Mouse (Mus musculus): ENCODE measurements around the gene Bach1. TPM values are rescaled to one million over a fixed set of nuclear protein-coding genes. Genes with fewer than 3 reads are reported as not detected.
A peak's percentile ranks its signal among the peaks of the same experiment; 100 is the strongest.
"Not testable (repeated sequence)": the region's sequence is repeated elsewhere in the genome, so short reads cannot be mapped to it uniquely, and the experiment has no call there.

Bach1 gene
- total RNA-seq, 2 experiments from 2014 or later = 22.7 to 24.8 TPM

DNA sequence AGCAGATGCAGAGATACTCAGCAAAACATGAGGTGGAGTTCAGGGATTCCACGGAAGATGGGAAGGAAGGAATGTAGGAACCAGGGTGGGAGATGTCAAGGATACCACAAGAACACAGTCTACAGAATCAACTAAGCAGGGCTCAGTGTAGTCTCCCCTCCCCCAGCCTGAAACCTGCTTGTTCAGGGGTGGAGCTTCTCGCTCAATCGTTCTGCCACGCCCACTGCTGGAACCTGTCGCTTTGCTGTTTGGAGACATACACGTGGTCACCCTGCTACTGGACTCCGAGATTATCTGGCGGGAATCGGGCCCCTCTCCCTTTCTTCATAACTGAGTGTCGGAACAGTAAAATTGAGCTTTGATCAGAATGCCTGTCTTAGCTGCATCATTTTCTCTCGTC is 20.1 kb upstream of the Bach1 start:
- DNase-seq (ENCODE audit: low spot score in 2 of 2) = no peak

- DNase-seq (ENCODE audit: low spot score in 2 of 2) = no peak
Observed at GRCm38 (mm10) chr16:87680912-87681634, 17.7 kb upstream of the Bach1 start.

GRCm38 (mm10) chr16:87681848-87682247 is 16.9 kb upstream of the Bach1 start:
- no peak for DNase-seq (ENCODE audit: low spot score in 2 of 2)

DNA sequence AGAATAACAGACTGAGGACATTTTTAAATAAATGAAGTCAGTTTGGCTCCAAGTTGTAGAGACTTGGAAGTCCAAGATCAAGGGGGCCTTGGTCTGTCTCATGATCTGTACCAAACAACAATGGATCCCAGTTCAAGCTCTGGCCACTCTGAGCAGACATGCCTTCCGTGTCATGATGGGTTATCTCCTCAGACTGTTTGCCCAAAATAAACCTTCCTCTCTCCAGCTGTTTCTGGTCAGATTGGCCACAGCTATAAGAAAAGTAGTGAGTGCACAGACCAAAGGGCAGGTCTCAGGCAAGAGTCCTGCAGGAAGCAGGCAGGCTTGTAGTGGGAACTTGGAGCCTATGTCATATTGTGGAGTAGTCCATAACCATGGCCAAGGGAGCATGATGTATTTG is 12.3 kb upstream of the Bach1 start:
- no peak for DNase-seq (ENCODE audit: low spot score in 2 of 2)

DNA sequence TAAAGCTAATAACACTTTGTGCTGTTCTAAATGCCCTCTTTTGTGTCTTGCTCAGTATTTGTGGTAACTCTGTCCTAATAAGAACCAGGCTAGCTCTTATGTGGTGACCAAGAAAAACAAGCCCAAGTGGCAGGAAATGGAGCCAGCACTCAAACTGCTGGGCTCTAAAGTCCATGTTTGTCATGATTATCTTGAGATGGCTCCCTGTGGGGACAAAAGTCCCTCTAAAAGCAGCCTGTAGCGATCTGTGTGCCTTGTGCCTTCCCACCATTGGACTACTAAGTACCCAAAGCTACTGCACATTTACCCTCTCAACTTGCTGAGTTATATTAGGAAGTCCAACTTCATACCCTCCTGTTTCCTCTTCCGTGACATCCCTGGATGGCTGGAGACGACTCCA is 11.4 kb upstream of the Bach1 start:
- DNase-seq (ENCODE audit: low spot score in 2 of 2) = no peak

DNA sequence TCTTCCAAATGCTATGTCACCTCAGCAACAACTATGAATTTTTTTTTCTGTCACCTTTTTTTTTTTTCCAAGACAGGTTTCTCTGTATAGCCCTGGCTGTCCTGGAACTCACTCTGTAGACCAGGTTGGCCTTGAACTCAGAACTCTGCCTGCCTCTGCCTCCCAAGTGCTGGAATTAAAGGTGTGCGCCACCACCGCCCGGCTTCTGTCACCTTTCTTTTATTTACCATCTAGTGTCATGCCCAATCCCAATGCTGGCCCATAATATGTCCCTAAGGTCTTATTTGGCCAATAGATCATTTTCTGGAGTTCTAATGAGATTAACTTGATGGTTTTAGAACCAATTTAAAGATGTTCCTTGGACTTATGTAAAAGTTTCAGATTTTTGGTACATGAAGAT is 10.4 kb upstream of the Bach1 start:
- DNase-seq (ENCODE audit: low spot score in 2 of 2) = not testable (repeated sequence)

DNA sequence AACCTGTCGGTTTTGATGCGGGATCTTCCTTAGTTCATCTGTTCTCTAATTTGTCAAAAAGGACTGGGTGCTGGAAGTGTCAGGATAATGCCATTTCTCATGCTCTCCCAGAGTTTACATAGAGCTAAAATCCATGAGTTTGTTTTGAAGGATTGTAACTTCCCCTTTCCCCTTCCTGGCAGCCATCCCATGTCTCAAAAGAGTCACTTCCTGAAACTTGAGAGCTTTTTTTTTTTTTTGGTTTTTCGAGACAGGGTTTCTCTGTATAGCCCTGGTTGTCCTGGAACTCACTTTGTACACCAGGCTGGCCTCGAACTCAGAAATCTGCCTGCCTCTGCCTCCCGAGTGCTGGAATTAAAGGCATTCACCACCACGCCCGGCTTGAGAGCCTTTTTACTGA is 9.9 kb upstream of the Bach1 start:
- not testable (repeated sequence) for DNase-seq (ENCODE audit: low spot score in 2 of 2)

DNA sequence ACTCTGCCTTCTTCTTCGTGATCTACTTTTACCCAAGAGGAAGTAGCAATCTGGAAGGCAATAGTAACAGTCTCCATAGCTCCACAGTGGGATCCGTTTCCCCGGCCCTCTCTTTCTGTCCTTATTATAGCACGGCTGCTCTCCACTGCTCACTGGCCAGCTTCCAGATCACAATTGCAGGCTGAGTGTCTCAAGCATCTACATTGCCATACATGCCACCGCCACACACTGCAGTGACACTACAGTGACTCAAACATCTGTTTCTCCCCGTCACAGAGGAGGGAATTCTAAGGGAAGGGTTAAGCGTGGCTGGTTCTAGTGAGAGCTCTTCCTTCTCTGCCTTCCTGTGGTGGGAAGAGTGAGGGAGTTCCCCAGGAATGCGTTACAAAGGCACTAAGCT is 9.5 kb upstream of the Bach1 start:
- peak in 1 of 2 experiments; percentile 20 for DNase-seq (ENCODE audit: low spot score in 2 of 2)

DNA sequence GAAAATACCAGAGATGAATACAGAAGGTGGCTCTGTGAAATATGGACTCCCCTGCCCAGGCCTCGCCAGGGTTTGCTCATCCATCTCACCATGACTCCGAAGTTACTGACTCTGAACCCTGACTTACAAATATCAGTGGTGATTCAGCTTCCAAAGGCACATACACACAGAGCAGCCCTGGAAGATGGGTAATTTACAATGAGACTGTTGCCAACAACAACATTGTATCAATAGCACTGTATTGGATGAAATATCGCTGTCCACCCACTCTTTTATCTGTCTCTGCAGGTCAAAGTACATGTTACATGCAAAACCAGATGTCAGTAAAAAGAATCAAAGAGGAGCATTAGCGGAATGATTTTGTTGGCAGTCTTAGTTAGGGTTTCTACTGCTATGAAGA is 8.2 kb upstream of the Bach1 start:
- no peak for DNase-seq (ENCODE audit: low spot score in 2 of 2)

DNA sequence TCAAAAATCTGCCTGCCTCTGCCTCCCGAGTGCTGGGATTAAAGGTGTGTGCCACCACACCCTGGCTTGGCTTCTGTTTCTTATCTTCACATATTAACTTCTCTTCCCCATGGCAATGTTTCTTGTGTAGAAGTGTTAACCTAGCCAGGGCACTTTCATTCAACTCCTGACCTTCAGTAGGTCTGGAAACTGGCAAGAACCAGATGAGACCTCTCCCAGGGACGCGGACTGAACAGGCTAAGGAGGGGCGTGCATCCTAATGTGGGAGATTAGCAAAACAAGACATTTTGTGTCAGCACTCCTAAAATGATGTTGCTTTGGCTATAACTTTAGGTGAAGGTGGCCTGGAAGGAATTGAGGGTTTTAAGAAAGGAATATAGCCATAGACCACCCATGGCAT is 7.6 kb upstream of the Bach1 start:
- no peak for DNase-seq (ENCODE audit: low spot score in 2 of 2)

DNA sequence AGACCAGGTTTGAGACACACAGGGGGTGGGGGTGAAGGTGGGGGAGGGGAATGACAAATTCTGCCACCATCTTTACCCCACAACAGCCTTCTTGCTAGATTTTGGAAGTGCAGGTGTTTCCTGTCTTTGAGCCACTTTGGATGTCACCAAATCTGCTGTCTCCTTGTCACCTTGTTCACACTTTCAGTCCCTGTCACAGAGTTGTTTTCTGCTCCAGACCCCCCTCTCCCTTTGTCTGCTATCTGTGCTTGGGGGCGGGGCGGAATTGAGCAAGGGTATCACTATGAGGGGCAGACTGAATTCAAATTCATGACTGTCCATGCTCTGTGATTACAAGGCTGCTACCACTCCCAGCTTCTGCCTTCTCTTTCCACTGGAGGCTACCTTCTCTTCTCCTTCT is 6.2 kb upstream of the Bach1 start:
- no peak for DNase-seq (ENCODE audit: low spot score in 2 of 2)

- DNase-seq (ENCODE audit: low spot score in 2 of 2) = no peak
Observed at GRCm38 (mm10) chr16:87697707-87698365, 909 bp upstream of the Bach1 start.

GRCm38 (mm10) chr16:87699306-87699692 is 554 bp downstream of the Bach1 start:
- no peak for DNase-seq (ENCODE audit: low spot score in 2 of 2)

- DNase-seq (ENCODE audit: low spot score in 2 of 2) = no peak
Observed at GRCm38 (mm10) chr16:87699693-87700394, 1.1 kb downstream of the Bach1 start.

DNA sequence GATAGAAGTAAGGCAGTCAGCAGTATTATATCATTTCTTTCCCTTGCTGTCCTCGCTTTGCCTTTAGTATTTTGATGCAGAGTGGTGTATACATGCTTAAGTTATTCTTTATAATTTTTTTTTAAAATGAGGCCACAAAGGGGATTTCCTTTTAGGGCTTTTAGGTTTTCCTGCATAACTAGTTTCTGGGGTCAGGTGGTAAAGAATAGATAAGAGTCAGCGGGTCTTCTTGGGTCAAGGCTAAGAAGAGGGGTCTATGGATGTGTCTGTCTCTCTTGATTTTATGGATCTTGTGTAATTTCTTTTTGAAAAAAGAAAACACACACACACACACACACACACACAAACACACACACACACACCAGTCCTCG is 1.6 kb downstream of the Bach1 start:
- no peak for DNase-seq (ENCODE audit: low spot score in 2 of 2)

DNA sequence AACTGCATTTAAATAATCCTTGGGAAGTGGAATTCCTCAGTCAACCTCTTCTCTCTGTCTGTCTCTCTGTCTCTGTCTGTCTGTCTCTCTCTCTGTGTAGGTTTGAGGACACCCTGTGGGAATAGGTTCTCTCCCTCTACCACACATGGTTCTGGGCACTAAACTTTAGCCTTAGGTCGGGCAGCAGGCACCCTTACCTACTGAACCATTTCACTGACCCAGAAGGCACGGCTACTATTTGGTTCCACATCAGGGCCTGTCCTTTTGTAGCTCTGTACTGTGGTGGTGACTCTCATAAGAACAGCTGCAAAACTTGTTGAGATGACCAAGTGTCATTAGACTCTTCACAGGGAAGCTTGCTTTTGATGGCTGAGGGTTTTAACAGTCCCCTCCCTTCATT is 3.1 kb downstream of the Bach1 start:
- no peak for DNase-seq (ENCODE audit: low spot score in 2 of 2)

DNA sequence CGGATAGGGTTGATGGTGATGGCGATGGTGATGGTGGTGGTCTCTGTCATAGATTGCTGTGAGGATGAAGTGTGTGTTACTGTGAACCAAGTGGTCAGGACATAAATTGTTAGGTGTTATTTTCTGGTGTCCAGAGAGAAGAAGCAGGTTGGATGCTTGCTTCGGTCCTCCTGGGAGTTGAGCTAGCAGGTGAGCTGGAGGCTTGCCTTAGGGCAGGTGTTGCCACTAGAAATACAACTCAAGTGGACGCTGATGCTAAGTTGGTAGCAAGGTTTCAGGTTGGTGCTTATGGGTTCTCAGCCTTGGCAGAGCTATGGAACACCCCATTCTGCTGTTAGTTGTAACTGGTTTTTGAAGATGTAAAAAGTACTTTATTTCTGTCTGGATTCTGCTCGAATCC is 4.1 kb downstream of the Bach1 start:
- no peak for DNase-seq (ENCODE audit: low spot score in 2 of 2)

GRCm38 (mm10) chr16:87704225-87704624 is 5.5 kb downstream of the Bach1 start:
- DNase-seq (ENCODE audit: low spot score in 2 of 2) = no peak

DNA sequence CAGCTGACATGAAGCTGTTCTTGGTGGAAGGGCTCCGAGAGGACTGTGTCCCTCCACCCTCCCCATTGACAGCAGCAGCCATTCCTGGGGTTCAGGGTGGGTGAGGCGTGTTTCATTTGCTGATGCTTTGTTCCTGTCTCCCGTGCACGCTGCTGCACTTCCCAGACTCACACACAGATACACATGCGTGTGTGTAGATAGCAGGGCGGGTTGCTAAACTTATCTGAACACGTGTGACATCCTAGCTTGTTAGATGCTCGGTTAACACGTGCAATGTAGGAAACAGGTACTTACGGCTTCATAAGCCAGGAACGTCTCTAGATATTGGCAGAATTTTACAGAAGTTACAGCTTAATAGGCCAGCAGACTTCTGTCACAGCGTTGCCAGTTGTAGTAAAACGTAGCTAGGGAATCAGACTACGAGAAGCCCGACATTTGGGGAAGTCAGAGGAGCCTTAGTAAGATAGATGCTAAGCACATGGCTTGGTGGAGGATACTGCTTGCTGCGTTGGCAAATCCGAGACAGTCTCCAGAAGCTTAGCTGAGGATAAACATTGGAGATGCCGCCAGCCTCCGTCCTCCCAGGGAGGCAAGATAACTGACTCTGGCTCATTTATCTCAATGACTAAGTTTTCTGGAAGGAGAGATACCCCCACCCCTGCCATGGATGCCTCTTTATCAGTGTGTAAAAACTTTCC is 7.3 kb downstream of the Bach1 start:
- DNase-seq (ENCODE audit: low spot score in 2 of 2) = no peak

DNA sequence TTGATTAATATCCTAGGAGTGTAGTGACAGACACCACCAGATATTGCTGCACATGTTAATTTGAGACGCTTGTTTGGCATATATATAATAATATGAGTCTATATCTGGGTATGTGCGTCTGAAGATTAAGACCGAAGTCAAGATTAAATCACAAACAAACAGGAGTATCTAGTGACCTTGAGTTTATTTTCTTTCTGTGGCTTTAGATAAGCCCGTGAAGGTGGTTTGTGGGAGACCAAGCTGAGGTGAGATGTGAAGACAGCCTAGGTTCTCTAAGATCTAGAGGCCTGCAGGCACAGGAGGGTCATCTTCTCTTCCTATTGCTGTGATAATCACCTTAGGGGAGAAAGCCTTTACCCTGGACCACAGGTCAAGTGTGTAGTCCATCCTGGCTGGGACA is 8.6 kb downstream of the Bach1 start:
- no peak for DNase-seq (ENCODE audit: low spot score in 2 of 2)

DNA sequence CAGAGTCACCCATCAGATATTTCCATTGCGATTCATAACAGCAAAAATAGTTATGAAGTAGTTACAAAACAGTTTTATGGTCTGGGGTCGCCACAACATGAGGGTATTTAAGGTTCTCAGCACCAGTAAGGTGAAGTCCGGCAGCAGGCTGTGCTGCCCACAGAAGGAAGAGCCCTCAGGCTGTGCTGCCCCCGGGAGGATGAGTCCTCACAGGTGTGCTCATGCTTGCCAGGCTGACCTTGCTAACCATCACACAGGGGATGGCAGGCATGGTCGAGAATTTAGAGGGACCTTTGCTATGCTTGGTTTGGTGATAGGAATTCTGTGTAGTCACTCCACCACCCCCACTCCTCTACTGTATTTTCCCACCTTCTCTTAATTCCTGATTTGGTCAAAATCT is 9.8 kb downstream of the Bach1 start:
- DNase-seq (ENCODE audit: low spot score in 2 of 2) = no peak

DNA sequence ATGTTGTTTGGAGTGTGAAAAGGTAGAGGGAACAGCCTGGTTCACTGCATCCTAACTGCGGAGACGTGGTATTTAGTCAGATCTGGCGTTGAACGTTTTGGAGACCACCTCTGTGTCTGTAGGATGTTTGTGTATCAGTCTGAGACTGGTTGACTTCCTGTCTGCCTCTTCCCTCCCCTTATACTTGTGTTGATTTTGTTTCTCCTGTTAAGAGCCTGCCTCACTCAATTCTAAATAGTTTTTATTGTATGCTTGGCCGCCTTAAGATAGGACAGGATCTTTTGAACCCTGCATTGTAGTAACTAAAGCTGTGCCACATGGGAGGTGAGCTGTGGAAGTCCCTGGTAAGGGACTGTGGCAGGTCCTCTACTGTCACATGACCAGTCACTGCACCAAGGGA is 10.4 kb downstream of the Bach1 start:
- DNase-seq (ENCODE audit: low spot score in 2 of 2) = no peak

Measured in gastrocnemius, postnatal 4 days (tissue).